Mouse (Mus musculus): ENCODE data around the gene Cmtm6. TPM values are rescaled to one million over a fixed set of nuclear protein-coding genes. Genes with fewer than 3 reads are reported as not detected.

Cmtm6 gene
- polyA plus RNA-seq, 1 experiment from 2014 or later, result 25.7 TPM

DNA sequence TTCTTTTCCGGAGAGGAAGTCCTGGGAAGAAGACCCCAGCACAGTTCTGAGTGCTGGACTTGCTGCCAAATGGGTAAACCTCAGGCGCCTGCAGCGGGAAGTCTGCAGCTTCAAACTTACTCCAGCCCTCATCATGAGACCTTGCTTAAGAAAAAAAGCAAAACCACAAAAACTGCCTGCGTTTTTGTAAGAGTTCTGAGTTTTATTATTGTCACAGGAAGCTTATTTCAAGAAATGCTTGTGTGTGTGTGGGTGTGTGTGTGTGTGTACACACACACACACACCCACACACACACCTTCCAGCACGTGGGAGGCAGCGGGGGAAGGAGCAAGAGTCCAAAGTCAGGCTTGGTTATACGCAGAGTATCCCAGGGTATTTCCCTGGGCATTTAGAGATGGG, 27.4 kb downstream of the Cmtm6 start:
- Histone ChIP-seq H3K27me3 (ENCODE audit: control insufficient read depth, insufficient read depth, low read length) (no peaks in the 10 kb centered on the region), H3K4me1 (ENCODE audit: control insufficient read depth, insufficient read depth, low read length) (0 out of 2 replicates have a peak, but pooled peaks cover under 1% of the 10 kb centered on the region), H3K4me3 (ENCODE audit: low read depth, low read length) (no peak overlapping the region), H3K4me2 (ENCODE audit: low read depth) (no peak overlapping the region), H3K9me3 (ENCODE audit: control insufficient read depth, low read length) (no peaks in the 10 kb centered on the region), H3K27ac (ENCODE audit: low read depth, low read length) (no peak overlapping the region), H3K9ac (ENCODE audit: low read length) (no peak overlapping the region), H3K36me3 (ENCODE audit: control insufficient read depth, insufficient read depth, low read length) (no peaks in the 10 kb centered on the region; the same call in 1 of the 2 replicates)
- ATAC-seq (ENCODE audit: insufficient read depth, low FRiP score, low TSS enrichment), result no peak
- 92% methylated on average over 7 of the region's 7 CpGs for WGBS
- no peak for DNase-seq (ENCODE audit: low spot score)

DNA sequence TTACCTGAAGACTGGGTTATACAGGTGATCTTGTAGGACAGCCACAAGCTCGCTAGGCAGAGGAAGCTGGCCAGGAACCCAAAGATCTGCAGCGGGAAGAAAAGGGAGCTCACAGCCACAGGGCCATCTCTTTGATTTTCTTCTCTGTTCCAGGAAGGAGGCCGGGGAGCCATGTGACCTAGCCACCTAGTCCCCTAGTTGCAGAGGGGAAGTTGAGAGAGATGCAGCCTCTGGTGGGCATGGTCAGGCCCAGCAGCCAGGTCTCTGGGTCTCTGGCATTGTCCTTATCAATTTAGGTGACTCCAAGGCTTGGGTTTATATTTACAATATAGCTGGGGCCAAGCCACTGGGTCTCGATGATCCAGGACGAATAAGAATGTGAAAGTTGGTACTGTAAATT, 27.9 kb downstream of the Cmtm6 start:
- ATAC-seq (ENCODE audit: insufficient read depth, low FRiP score, low TSS enrichment) (no peak), DNase-seq (ENCODE audit: low spot score) (no peak)
- no peaks in the 10 kb centered on the region; the same call in 1 of the 2 replicates for H3K36me3 ChIP-seq (ENCODE audit: control insufficient read depth, insufficient read depth, low read length)
- H3K9ac ChIP-seq (ENCODE audit: low read length), result no peak overlapping the region
- no peak overlapping the region for H3K4me2 ChIP-seq (ENCODE audit: low read depth)
- no peaks in the 10 kb centered on the region for H3K9me3 ChIP-seq (ENCODE audit: control insufficient read depth, low read length)
- 88% methylated on average over 5 of the region's 5 CpGs for WGBS
- no peak overlapping the region for H3K27ac ChIP-seq (ENCODE audit: low read depth, low read length)
- H3K4me3 ChIP-seq (ENCODE audit: low read depth, low read length), result no peak overlapping the region
- no peaks in the 10 kb centered on the region for H3K27me3 ChIP-seq (ENCODE audit: control insufficient read depth, insufficient read depth, low read length)
- H3K4me1 ChIP-seq (ENCODE audit: control insufficient read depth, insufficient read depth, low read length), result no peaks in the 10 kb centered on the region

DNA sequence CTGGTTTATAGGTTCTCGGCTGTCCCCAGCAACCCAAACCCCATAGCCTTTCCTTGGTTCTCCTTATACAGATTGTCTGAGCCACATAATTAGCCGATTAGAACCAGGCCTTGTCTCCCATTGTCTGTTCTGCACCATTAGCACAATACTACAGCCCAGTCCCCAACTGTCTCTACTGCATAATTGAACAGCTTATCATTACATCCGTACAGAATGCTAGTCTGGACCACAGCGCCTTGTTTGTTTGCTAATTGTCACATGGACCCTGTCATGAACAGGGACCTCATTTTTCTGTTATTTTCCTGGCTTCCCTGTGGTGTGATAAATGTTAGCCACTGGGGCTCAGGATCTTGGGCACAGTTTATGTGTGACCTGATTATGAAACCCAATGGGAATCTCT, 29.0 kb downstream of the Cmtm6 start:
- Histone ChIP-seq H3K27me3 (ENCODE audit: control insufficient read depth, insufficient read depth, low read length) (no peaks in the 10 kb centered on the region), H3K9ac (ENCODE audit: low read length) (no peak overlapping the region), H3K4me1 (ENCODE audit: control insufficient read depth, insufficient read depth, low read length) (no peaks in the 10 kb centered on the region), H3K4me2 (ENCODE audit: low read depth) (no peak overlapping the region), H3K36me3 (ENCODE audit: control insufficient read depth, insufficient read depth, low read length) (no peaks in the 10 kb centered on the region; the same call in 1 of the 2 replicates), H3K9me3 (ENCODE audit: control insufficient read depth, low read length) (no peaks in the 10 kb centered on the region), H3K27ac (ENCODE audit: low read depth, low read length) (no peak overlapping the region), H3K4me3 (ENCODE audit: low read depth, low read length) (no peak overlapping the region)
- no peak for DNase-seq (ENCODE audit: low spot score)
- ATAC-seq (ENCODE audit: insufficient read depth, low FRiP score, low TSS enrichment), result no peak
- WGBS, result 77% methylated on average over 4 of the region's 4 CpGs

DNA sequence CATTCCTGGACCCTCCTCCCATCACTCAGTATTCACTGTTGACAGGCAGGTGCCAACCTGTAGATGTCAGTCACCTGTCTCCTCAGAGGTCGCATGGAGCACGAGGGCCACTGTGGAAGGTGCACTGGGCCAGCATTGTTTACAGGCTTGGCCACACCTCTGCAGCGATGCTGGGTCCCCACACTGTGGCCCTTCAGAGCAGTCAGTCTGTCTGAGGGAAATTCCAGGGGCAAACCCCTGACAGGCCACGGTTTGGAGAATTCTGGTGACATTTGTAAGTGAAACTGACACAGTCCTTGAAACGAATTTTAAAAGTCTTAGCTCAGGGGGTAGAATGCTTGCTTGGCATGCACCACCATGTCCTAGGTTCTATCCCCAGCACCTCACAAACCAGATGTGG, 29.4 kb downstream of the Cmtm6 start:
- WGBS, result 93% methylated on average over 5 of the region's 5 CpGs
- ATAC-seq (ENCODE audit: insufficient read depth, low FRiP score, low TSS enrichment), result no peak

GRCm38 (mm10) chr9:114761848-114762247, 30.9 kb downstream of the Cmtm6 start:
- DNase-seq (ENCODE audit: low spot score), result no peak

More for the DNA sequence above, 29.4 kb downstream of the Cmtm6 start:
- Histone ChIP-seq H3K9ac (ENCODE audit: low read length) (no peak overlapping the region), H3K27ac (ENCODE audit: low read depth, low read length) (no peak overlapping the region), H3K27me3 (ENCODE audit: control insufficient read depth, insufficient read depth, low read length) (no peaks in the 10 kb centered on the region), H3K36me3 (ENCODE audit: control insufficient read depth, insufficient read depth, low read length) (no peaks in the 10 kb centered on the region; the same call in 1 of the 2 replicates), H3K4me1 (ENCODE audit: control insufficient read depth, insufficient read depth, low read length) (no peaks in the 10 kb centered on the region), H3K4me2 (ENCODE audit: low read depth) (no peak overlapping the region), H3K4me3 (ENCODE audit: low read depth, low read length) (no peak overlapping the region), H3K9me3 (ENCODE audit: control insufficient read depth, low read length) (no peaks in the 10 kb centered on the region)
- DNase-seq (ENCODE audit: low spot score), result no peak

GRCm38 (mm10) chr9:114763341-114763740, 32.4 kb downstream of the Cmtm6 start:
- H3K9me3 ChIP-seq (ENCODE audit: control insufficient read depth, low read length), result no peaks in the 10 kb centered on the region
- no peaks in the 10 kb centered on the region for H3K27me3 ChIP-seq (ENCODE audit: control insufficient read depth, insufficient read depth, low read length)
- no peak overlapping the region for H3K4me2 ChIP-seq (ENCODE audit: low read depth)
- H3K4me3 ChIP-seq (ENCODE audit: low read depth, low read length), result no peak overlapping the region
- no peak overlapping the region for H3K9ac ChIP-seq (ENCODE audit: low read length)
- WGBS, result 66% methylated on average over 13 of the region's 13 CpGs
- DNase-seq (ENCODE audit: low spot score) (peak; percentile 56), ATAC-seq (ENCODE audit: insufficient read depth, low FRiP score, low TSS enrichment) (no peak)
- no peak overlapping the region for H3K27ac ChIP-seq (ENCODE audit: low read depth, low read length)
- no peaks in the 10 kb centered on the region; the same call in 1 of the 2 replicates for H3K36me3 ChIP-seq (ENCODE audit: control insufficient read depth, insufficient read depth, low read length)
- no peaks in the 10 kb centered on the region for H3K4me1 ChIP-seq (ENCODE audit: control insufficient read depth, insufficient read depth, low read length)

More at GRCm38 (mm10) chr9:114761848-114762247, 30.9 kb downstream of the Cmtm6 start:
- Histone ChIP-seq H3K4me3 (ENCODE audit: low read depth, low read length) (no peak overlapping the region), H3K4me2 (ENCODE audit: low read depth) (no peak overlapping the region), H3K27me3 (ENCODE audit: control insufficient read depth, insufficient read depth, low read length) (no peaks in the 10 kb centered on the region), H3K4me1 (ENCODE audit: control insufficient read depth, insufficient read depth, low read length) (no peaks in the 10 kb centered on the region), H3K27ac (ENCODE audit: low read depth, low read length) (no peak overlapping the region), H3K9me3 (ENCODE audit: control insufficient read depth, low read length) (no peaks in the 10 kb centered on the region), H3K36me3 (ENCODE audit: control insufficient read depth, insufficient read depth, low read length) (no peaks in the 10 kb centered on the region; the same call in 1 of the 2 replicates), H3K9ac (ENCODE audit: low read length) (no peak overlapping the region)
- ATAC-seq (ENCODE audit: insufficient read depth, low FRiP score, low TSS enrichment), result no peak
- WGBS, result 75% methylated on average over 11 of the region's 11 CpGs

GRCm38 (mm10) chr9:114767030-114767429, 36.1 kb downstream of the Cmtm6 start:
- DNase-seq (ENCODE audit: low spot score) (no peak), ATAC-seq (ENCODE audit: insufficient read depth, low FRiP score, low TSS enrichment) (no peak)
- Histone ChIP-seq H3K36me3 (ENCODE audit: control insufficient read depth, insufficient read depth, low read length) (no peaks in the 10 kb centered on the region; the same call in 1 of the 2 replicates), H3K9me3 (ENCODE audit: control insufficient read depth, low read length) (no peaks in the 10 kb centered on the region), H3K27me3 (ENCODE audit: control insufficient read depth, insufficient read depth, low read length) (no peaks in the 10 kb centered on the region), H3K9ac (ENCODE audit: low read length) (no peak overlapping the region), H3K4me2 (ENCODE audit: low read depth) (no peak overlapping the region), H3K4me1 (ENCODE audit: control insufficient read depth, insufficient read depth, low read length) (no peaks in the 10 kb centered on the region), H3K27ac (ENCODE audit: low read depth, low read length) (0 out of 2 replicates have a peak overlapping the region, but pooled peaks have one; percentile 14), H3K4me3 (ENCODE audit: low read depth, low read length) (no peak overlapping the region)
- 79% methylated on average over 13 of the region's 13 CpGs for WGBS

- H3K4me1 ChIP-seq (ENCODE audit: control insufficient read depth, insufficient read depth, low read length), result no peaks in the 10 kb centered on the region
- ATAC-seq (ENCODE audit: insufficient read depth, low FRiP score, low TSS enrichment) (no peak), DNase-seq (ENCODE audit: low spot score) (no peak)
- peaks cover 2% of the 10 kb centered on the region for H3K36me3 ChIP-seq (ENCODE audit: control insufficient read depth, insufficient read depth, low read length)
- H3K9ac ChIP-seq (ENCODE audit: low read length), result no peak overlapping the region
- H3K4me2 ChIP-seq (ENCODE audit: low read depth), result no peak overlapping the region
- 79% methylated on average over 2 of the region's 2 CpGs for WGBS
- H3K27me3 ChIP-seq (ENCODE audit: control insufficient read depth, insufficient read depth, low read length), result no peaks in the 10 kb centered on the region
- no peak overlapping the region for H3K27ac ChIP-seq (ENCODE audit: low read depth, low read length)
- H3K4me3 ChIP-seq (ENCODE audit: low read depth, low read length), result no peak overlapping the region
- H3K9me3 ChIP-seq (ENCODE audit: control insufficient read depth, low read length), result no peaks in the 10 kb centered on the region
These were observed 36.6 kb downstream of the Cmtm6 start for GRCm38 (mm10) chr9:114767507-114767906.

DNA sequence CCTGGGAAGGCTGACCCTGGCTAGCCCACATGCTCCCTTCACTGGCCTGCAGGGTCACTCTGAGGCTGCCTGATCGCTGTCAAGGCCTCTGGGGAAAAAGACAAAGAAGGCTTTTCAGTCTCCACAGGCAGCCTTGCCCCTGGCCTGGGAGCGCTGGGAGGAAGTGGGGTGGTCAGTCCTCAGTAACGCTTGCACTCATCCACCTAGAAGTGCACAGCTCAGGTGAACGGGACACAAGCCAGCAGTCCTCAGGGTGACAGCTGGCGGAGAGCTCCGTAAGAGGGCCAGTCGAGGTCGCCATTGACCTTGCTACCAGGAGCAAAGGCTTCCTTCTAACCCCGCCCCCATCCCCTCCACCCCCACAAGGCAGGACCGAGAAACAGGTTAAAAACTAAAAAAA, 37.1 kb downstream of the Cmtm6 start:
- no peaks in the 10 kb centered on the region for H3K4me1 ChIP-seq (ENCODE audit: control insufficient read depth, insufficient read depth, low read length)
- peaks cover 4% of the 10 kb centered on the region for H3K36me3 ChIP-seq (ENCODE audit: control insufficient read depth, insufficient read depth, low read length)
- H3K27ac ChIP-seq (ENCODE audit: low read depth, low read length), result no peak overlapping the region
- no peaks in the 10 kb centered on the region for H3K9me3 ChIP-seq (ENCODE audit: control insufficient read depth, low read length)
- ATAC-seq (ENCODE audit: insufficient read depth, low FRiP score, low TSS enrichment) (no peak), DNase-seq (ENCODE audit: low spot score) (no peak)
- H3K9ac ChIP-seq (ENCODE audit: low read length), result no peak overlapping the region
- no peak overlapping the region for H3K4me2 ChIP-seq (ENCODE audit: low read depth)
- no peak overlapping the region for H3K4me3 ChIP-seq (ENCODE audit: low read depth, low read length)
- H3K27me3 ChIP-seq (ENCODE audit: control insufficient read depth, insufficient read depth, low read length), result no peaks in the 10 kb centered on the region
- 58% methylated on average over 10 of the region's 10 CpGs for WGBS

Data from neural tube, embryonic 11.5 days (tissue).